Mouse (Mus musculus) embryonic facial prominence, embryonic 13.5 days (tissue): ENCODE measurements around the gene Cd69. TPM values are rescaled to one million over a fixed set of nuclear protein-coding genes. Genes with fewer than 3 reads are reported as not detected.

ENCODE experiments used
- ATAC-seq: fragments of 200-750 bp; cut with Nextera tagmentation; 2 replicates; pipeline ENCODE4 v1.8.0; 2017; ENCODE audit warnings: low read depth; ENCODE audit not compliant: insufficient number of reproducible peaks, insufficient read depth, low FRiP score, low TSS enrichment
- H3K27ac ChIP-seq: fragments of 300-500 bp; sonication (generic); 2 replicates; pipeline ENCODE4 v1.5.1; 2015; ENCODE audit warnings: moderate library complexity, mild to moderate bottlenecking, inconsistent platforms
- H3K27me3 ChIP-seq: fragments of 300-500 bp; sonication (generic); 2 replicates; pipeline ENCODE4 v1.6.1; 2015; ENCODE audit warnings: mild to moderate bottlenecking, inconsistent platforms
- H3K36me3 ChIP-seq: fragments of 300-500 bp; sonication (generic); 2 replicates; pipeline ENCODE4 v1.6.1; 2015; ENCODE audit warnings: mild to moderate bottlenecking, inconsistent platforms
- H3K4me1 ChIP-seq: fragments of 300-500 bp; sonication (generic); 2 replicates; pipeline ENCODE4 v1.6.1; 2015; ENCODE audit warnings: inconsistent platforms
- H3K4me2 ChIP-seq: fragments of 300-500 bp; sonication (generic); 2 replicates; pipeline ENCODE4 v1.6.1; 2015; ENCODE audit warnings: moderate library complexity, mild to moderate bottlenecking, inconsistent platforms
- H3K4me3 ChIP-seq: fragments of 300-500 bp; sonication (generic); 2 replicates; pipeline ENCODE4 v1.5.1; 2015; ENCODE audit warnings: mild to moderate bottlenecking, inconsistent platforms
- H3K9ac ChIP-seq: fragments of 300-500 bp; sonication (generic); 2 replicates; pipeline ENCODE4 v1.6.1; 2015; ENCODE audit warnings: mild to moderate bottlenecking, inconsistent platforms
- H3K9me3 ChIP-seq: fragments of 300-500 bp; sonication (generic); 2 replicates; pipeline ENCODE4 v1.6.1; 2016; ENCODE audit warnings: inconsistent platforms
- WGBS: fragments of 180-500 bp; shearing (Covaris S2); methylation state at CpG from one replicate; pipeline ENCODE4 v1.1.7; 2015; ENCODE audit warnings: mixed read lengths; 5-methylcytosine and 5-hydroxymethylcytosine counted together
- polyA plus RNA-seq: library from polyadenylated mRNA; unstranded; fragments of >200 nt; fragmentation: Nextera tagmentation; extraction: Ambion mirVana; gene quantifications from 2 replicates; pipeline ENCODE4 v1.2.1, GENCODE M21; 2015

Cd69 gene
- polyA plus RNA-seq, 1 experiment from 2014 or later: not detected

- Histone ChIP-seq H3K36me3 (no peaks in the 10 kb centered on the region), H3K27me3 (no peaks in the 10 kb centered on the region), H3K9me3 (no peaks in the 10 kb centered on the region), H3K4me3 (no peak overlapping the region), H3K9ac (no peak overlapping the region), H3K27ac (no peak overlapping the region), H3K4me2 (no peak overlapping the region), H3K4me1 (no peaks in the 10 kb centered on the region)
- ATAC-seq: no peak
Measured at GRCm38 (mm10) chr6:129245793-129246192, 29.4 kb downstream of the Cd69 start.

DNA sequence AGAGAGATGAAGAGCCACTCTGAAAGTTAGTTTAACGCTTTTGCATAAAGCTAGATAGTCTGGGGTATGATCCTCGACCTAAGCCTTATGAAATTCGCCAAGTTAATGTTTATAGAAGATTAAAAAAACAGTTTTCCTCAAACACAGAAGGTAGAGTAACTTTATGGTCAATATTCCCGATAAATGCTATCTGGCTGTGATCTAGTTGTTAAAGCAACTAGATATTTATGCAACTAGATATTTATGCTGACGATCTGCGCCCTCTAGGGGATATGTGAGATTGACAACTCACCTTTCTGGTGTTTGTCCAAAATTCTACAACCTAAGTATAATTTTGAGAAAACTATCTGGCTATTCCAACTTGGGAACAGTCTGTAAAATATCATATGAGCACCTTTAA, 33.3 kb downstream of the Cd69 start:
- no peak overlapping the region for H3K9ac ChIP-seq
- H3K27ac ChIP-seq: no peak overlapping the region
- peaks cover 5% of the 10 kb centered on the region for H3K4me1 ChIP-seq
- ATAC-seq: no peak
- H3K4me2 ChIP-seq: no peak overlapping the region
- H3K4me3 ChIP-seq: no peak overlapping the region
- no peaks in the 10 kb centered on the region for H3K9me3 ChIP-seq
- H3K36me3 ChIP-seq: no peaks in the 10 kb centered on the region
- H3K27me3 ChIP-seq: no peaks in the 10 kb centered on the region; the same call in 1 of the 2 replicates
- WGBS: 62% methylated on average over 6 of the region's 6 CpGs

- Histone ChIP-seq H3K36me3 (no peaks in the 10 kb centered on the region), H3K4me1 (peaks cover 5% of the 10 kb centered on the region), H3K4me2 (no peak overlapping the region), H3K9me3 (no peaks in the 10 kb centered on the region), H3K27ac (no peak overlapping the region), H3K4me3 (no peak overlapping the region), H3K27me3 (no peaks in the 10 kb centered on the region; the same call in 1 of the 2 replicates), H3K9ac (no peak overlapping the region)
- 64% methylated on average over 5 of the region's 5 CpGs for WGBS
- ATAC-seq: no peak
Measured at GRCm38 (mm10) chr6:129241471-129241870, 33.8 kb downstream of the Cd69 start.

DNA sequence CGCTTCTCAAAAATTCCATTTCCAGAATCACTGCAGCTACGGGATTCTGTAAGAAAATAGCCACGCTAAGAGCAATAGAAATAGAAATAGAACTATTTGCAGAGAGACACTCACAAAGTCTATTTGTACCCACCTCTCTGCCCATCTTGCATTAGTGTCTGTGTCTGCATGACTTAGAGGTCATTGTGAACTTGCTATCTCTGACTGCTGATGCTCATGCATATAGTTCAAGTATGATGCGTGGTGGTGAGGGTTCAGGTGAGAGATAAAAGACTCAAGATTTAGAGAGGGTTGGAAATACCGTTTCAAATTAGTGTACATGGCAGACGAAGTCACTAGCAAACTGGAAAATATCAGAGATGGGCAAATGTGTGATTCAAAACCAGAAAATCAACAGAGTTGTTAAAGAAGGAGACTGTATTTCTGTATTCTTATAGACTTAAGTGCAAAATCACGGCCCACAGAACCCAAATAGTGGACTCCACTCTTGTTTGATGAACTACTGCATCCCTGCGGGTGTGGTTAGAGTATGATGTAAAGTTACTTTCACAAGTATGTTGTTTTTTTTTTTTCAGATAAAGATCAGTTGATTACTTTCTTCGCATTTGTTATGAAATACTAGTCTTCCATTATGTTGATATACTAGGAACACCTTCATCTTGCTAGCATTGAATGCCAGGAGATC, 35.5 kb downstream of the Cd69 start:
- H3K9me3 ChIP-seq: no peaks in the 10 kb centered on the region
- no peak for ATAC-seq
- H3K9ac ChIP-seq: no peak overlapping the region
- WGBS: 85% methylated on average over 9 of the region's 9 CpGs
- no peak overlapping the region for H3K27ac ChIP-seq
- no peaks in the 10 kb centered on the region for H3K36me3 ChIP-seq
- H3K4me1 ChIP-seq: peaks cover 5% of the 10 kb centered on the region
- no peaks in the 10 kb centered on the region; the same call in 1 of the 2 replicates for H3K27me3 ChIP-seq
- no peak overlapping the region for H3K4me2 ChIP-seq
- no peak overlapping the region for H3K4me3 ChIP-seq

DNA sequence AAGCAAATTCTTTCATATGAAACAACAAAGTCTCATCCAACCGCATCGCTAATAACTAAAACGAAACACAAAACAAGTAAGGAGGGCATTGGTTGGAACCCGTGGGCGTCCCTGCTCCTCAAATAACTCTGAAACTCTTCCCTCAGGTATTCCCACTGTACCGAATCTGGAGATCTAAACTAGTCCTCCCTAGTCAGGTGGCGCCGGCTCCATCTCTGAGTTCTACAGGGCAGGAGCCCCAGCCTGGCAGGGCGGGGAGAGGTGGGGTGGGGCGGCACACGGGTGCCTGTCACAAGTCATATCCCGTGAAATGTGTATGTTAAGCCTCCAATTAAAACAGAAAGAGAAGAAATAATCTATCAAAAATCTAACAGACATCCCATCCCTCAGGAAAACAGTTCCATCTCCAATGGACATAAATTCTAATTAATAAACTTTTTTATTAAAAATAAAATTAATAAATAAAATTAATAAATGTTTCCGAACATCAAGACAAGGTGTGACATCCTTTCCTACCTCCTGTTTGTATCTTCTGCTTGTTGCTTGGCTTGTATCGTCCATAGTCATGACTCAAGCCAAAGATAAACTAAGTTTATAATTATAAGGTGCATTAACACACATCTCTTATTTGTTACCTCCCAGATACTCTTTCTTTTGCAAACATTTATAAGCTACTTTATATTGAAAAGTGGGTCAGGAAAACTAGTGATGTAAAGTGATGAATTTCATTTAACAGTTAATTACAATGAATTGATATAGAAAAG, 36.8 kb downstream of the Cd69 start:
- Histone ChIP-seq H3K36me3 (no peaks in the 10 kb centered on the region), H3K4me3 (peak overlapping the region; percentile 54), H3K9ac (peak overlapping the region; percentile 59), H3K27ac (no peak overlapping the region), H3K9me3 (no peaks in the 10 kb centered on the region), H3K4me1 (peaks cover 5% of the 10 kb centered on the region), H3K4me2 (peak overlapping the region; percentile 67), H3K27me3 (no peaks in the 10 kb centered on the region; the same call in 1 of the 2 replicates)
- ATAC-seq: 0 out of 2 replicates have a peak, but pooled peaks have one; percentile 65
- WGBS: 11% methylated on average over 14 of the region's 14 CpGs

GRCm38 (mm10) chr6:129237350-129238274, 37.6 kb downstream of the Cd69 start:
- H3K4me1 ChIP-seq: peaks cover 5% of the 10 kb centered on the region
- no peaks in the 10 kb centered on the region for H3K36me3 ChIP-seq
- peak overlapping the region; percentile 67 for H3K4me2 ChIP-seq
- 16% methylated on average over 16 of the region's 16 CpGs for WGBS
- H3K27ac ChIP-seq: no peak overlapping the region
- ATAC-seq: peak; percentile 83
- no peaks in the 10 kb centered on the region for H3K9me3 ChIP-seq
- H3K9ac ChIP-seq: peak overlapping the region; percentile 59
- peak overlapping the region; percentile 54 for H3K4me3 ChIP-seq
- H3K27me3 ChIP-seq: no peaks in the 10 kb centered on the region; the same call in 1 of the 2 replicates

- no peaks in the 10 kb centered on the region; the same call in 1 of the 2 replicates for H3K27me3 ChIP-seq
- H3K4me2 ChIP-seq: no peak overlapping the region
- no peak overlapping the region for H3K9ac ChIP-seq
- WGBS: 90% methylated on average over 2 of the region's 2 CpGs
- ATAC-seq: no peak
- H3K36me3 ChIP-seq: no peaks in the 10 kb centered on the region
- H3K4me1 ChIP-seq: peaks cover 5% of the 10 kb centered on the region
- no peak overlapping the region for H3K27ac ChIP-seq
- H3K9me3 ChIP-seq: no peaks in the 10 kb centered on the region
- H3K4me3 ChIP-seq: no peak overlapping the region
Measured at GRCm38 (mm10) chr6:129236652-129237342, 38.4 kb downstream of the Cd69 start.

GRCm38 (mm10) chr6:129235855-129236461, 39.3 kb downstream of the Cd69 start:
- H3K27me3 ChIP-seq: no peaks in the 10 kb centered on the region; the same call in 1 of the 2 replicates
- no peaks in the 10 kb centered on the region for H3K9me3 ChIP-seq
- ATAC-seq: no peak
- H3K36me3 ChIP-seq: no peaks in the 10 kb centered on the region
- H3K4me3 ChIP-seq: no peak overlapping the region
- no peak overlapping the region for H3K9ac ChIP-seq
- H3K4me2 ChIP-seq: no peak overlapping the region
- WGBS: 72% methylated on average over 5 of the region's 5 CpGs
- H3K27ac ChIP-seq: no peak overlapping the region
- H3K4me1 ChIP-seq: peaks cover 5% of the 10 kb centered on the region

- no peak overlapping the region for H3K27ac ChIP-seq
- WGBS: 72% methylated on average over 8 of the region's 8 CpGs
Measured at GRCm38 (mm10) chr6:129234456-129235360, 40.5 kb downstream of the Cd69 start.

DNA sequence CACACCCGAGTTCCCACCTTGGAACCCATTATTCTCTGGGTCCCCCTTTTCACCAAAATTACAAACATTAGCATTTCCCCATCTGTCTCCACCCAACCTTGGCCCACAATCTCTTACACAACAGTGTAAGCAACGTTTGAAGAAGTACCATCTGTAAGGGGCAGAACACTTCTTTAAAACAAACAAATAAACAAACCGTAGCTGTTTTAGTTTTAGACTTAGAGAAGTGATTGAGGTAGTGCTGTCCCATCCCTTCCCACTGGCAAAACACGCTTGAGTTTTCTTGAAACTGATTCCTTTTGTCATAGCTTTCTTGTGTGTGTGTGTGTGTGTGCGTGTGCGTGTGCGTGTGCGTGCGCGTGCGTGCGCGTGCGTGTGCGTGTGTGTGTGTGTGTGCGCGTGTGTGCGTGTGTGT, 41.3 kb downstream of the Cd69 start:
- Histone ChIP-seq H3K9me3 (no peaks in the 10 kb centered on the region), H3K36me3 (no peaks in the 10 kb centered on the region)
- 88% methylated on average over 18 of the region's 18 CpGs for WGBS

More at GRCm38 (mm10) chr6:129234456-129235360, 40.5 kb downstream of the Cd69 start:
- Histone ChIP-seq H3K36me3 (no peaks in the 10 kb centered on the region), H3K4me3 (no peak overlapping the region), H3K4me1 (peaks cover 13% of the 10 kb centered on the region), H3K9me3 (no peaks in the 10 kb centered on the region), H3K9ac (no peak overlapping the region), H3K27me3 (no peaks in the 10 kb centered on the region; the same call in 1 of the 2 replicates), H3K4me2 (no peak overlapping the region)
- ATAC-seq: no peak

More for the DNA sequence above, 41.3 kb downstream of the Cd69 start:
- Histone ChIP-seq H3K4me1 (peaks cover 19% of the 10 kb centered on the region), H3K4me3 (no peak overlapping the region), H3K27ac (no peak overlapping the region), H3K9ac (no peak overlapping the region), H3K27me3 (no peaks in the 10 kb centered on the region), H3K4me2 (no peak overlapping the region)
- ATAC-seq: no peak
